Mouse (Mus musculus): ENCODE data around the gene Tctn1. TPM values are rescaled to one million over a fixed set of nuclear protein-coding genes. Genes with fewer than 3 reads are reported as not detected.

Gene Tctn1
- polyA plus RNA-seq, 1 experiment from 2014 or later, result 7.1 TPM

GRCm38 (mm10) chr5:122265187-122265586 is 927 bp upstream of the Tctn1 start:
- Histone ChIP-seq H3K4me1 (ENCODE audit: control insufficient read depth, insufficient read depth, low read length) (peaks cover 7% of the 10 kb centered on the region; the same call in 1 of the 2 replicates), H3K27me3 (ENCODE audit: control insufficient read depth, insufficient read depth, low read length) (no peaks in the 10 kb centered on the region), H3K9me3 (ENCODE audit: control insufficient read depth, low read length) (no peaks in the 10 kb centered on the region), H3K9ac (replicated peaks; ENCODE audit: low read depth, low read length) (no peak overlapping the region), H3K27ac (ENCODE audit: low read depth, low read length) (no peak overlapping the region), H3K4me3 (ENCODE audit: low read depth, low read length) (no peak overlapping the region), H3K36me3 (ENCODE audit: control insufficient read depth, insufficient read depth, low read length) (no peaks in the 10 kb centered on the region), H3K4me2 (ENCODE audit: low read depth, low read length) (no peak overlapping the region)
- WGBS, result 72% methylated on average over 3 of the region's 3 CpGs
- ATAC-seq (ENCODE audit: low read depth), result no peak

DNA sequence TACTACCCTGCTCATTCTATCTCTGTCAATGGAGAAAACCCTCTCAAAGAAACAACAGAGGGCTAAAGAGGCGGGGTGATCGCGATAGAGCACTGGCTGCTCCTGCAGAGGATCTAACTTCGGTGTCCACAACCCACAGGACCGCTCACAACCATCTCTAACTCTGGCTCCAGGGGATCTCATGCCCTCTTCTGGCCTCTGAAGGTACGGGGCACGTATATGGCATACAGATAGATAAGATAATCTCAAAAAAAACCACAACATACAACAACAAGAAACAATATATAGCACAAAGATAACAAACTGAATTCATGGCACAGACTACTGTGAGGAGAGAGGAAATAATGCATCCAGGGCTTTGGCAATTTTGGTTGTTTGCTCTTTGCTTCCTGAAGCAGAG is 2.2 kb downstream of the Tctn1 start:
- Histone ChIP-seq H3K9me3 (ENCODE audit: control insufficient read depth, low read length) (no peaks in the 10 kb centered on the region), H3K4me1 (ENCODE audit: control insufficient read depth, insufficient read depth, low read length) (peaks cover 7% of the 10 kb centered on the region; the same call in 1 of the 2 replicates), H3K27me3 (ENCODE audit: control insufficient read depth, insufficient read depth, low read length) (no peaks in the 10 kb centered on the region), H3K27ac (ENCODE audit: low read depth, low read length) (no peak overlapping the region), H3K9ac (replicated peaks; ENCODE audit: low read depth, low read length) (no peak overlapping the region), H3K36me3 (ENCODE audit: control insufficient read depth, insufficient read depth, low read length) (peaks cover 14% of the 10 kb centered on the region), H3K4me3 (ENCODE audit: low read depth, low read length) (no peak overlapping the region), H3K4me2 (ENCODE audit: low read depth, low read length) (no peak overlapping the region; the same call in 1 of the 2 replicates)
- ATAC-seq (ENCODE audit: low read depth), result no peak
- 52% methylated on average over 7 of the region's 7 CpGs for WGBS

DNA sequence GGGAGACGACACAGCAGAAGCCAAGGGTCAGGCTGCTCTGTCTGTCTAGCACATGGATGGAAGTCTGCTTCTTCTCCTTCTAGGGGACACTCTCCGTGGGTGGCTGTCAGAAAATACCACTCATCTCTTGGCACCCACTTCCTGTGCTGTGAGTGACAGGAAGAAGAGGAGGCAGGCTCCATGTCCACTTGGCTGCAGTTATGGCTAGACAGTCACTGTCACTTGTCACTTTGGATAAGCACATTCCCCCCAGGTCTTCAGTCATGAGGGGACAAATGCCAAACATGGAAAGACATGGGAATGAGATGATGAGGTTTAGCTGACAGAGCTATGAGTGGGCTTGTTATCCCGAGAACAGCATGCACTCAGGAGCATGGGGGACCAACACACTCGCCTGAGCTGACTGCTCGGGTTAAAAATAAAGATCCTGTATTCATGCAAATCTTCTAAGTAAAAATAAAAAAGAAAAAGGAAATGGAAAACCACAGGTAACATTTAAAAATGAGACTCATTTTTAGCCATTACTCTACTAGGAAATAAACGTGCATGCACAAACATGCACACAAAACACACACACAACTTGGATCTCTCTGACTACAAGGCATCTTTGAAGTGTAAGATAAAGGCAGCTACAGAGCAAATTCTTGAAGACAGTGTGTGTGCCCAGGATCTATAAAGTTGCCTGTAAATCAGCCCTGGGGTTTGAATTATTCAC is 6.1 kb downstream of the Tctn1 start:
- Histone ChIP-seq H3K4me1 (ENCODE audit: control insufficient read depth, insufficient read depth, low read length) (peaks cover 3% of the 10 kb centered on the region; the same call in 1 of the 2 replicates), H3K9me3 (ENCODE audit: control insufficient read depth, low read length) (no peaks in the 10 kb centered on the region), H3K9ac (replicated peaks; ENCODE audit: low read depth, low read length) (no peak overlapping the region), H3K27me3 (ENCODE audit: control insufficient read depth, insufficient read depth, low read length) (no peaks in the 10 kb centered on the region), H3K27ac (ENCODE audit: low read depth, low read length) (no peak overlapping the region), H3K36me3 (ENCODE audit: control insufficient read depth, insufficient read depth, low read length) (peaks cover 39% of the 10 kb centered on the region), H3K4me2 (ENCODE audit: low read depth, low read length) (no peak overlapping the region), H3K4me3 (ENCODE audit: low read depth, low read length) (no peak overlapping the region)
- ATAC-seq (ENCODE audit: low read depth), result no peak
- 90% methylated on average over 6 of the region's 6 CpGs for WGBS

DNA sequence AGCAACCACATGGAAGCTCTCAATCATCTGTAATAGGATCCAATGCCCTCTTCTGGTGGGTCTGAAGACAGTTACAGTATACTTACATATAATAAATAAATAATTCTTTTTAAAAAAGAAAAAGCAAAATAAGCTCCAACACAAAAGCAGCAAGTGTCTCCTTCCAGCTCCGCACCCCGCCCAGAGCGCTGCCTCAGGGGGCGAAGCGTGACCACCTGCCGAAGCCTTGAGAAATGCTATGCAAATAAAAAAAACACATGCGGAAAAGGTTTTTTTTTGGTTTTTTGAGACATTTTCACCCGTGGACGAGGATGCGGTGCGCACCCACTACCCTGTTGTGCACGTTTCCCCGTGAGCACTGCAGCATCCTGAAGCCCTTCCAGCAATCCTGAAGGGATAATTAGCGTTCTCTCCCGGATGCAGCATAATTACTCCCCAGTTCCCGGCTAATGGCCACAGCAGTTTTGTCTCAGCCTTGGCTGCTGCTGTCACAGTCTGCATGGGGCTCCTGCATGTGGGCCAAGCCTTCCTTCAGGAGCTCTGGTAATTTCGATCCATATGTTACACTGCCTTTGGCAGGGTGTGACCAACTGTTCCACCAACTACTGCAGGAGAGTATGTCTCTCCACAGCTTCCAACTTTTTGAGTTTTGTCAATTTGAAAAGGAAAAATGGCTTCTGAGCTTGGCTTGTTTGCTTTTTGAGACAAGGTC is 12.2 kb downstream of the Tctn1 start:
- Histone ChIP-seq H3K4me3 (ENCODE audit: low read depth, low read length) (no peak overlapping the region), H3K36me3 (ENCODE audit: control insufficient read depth, insufficient read depth, low read length) (peaks cover 28% of the 10 kb centered on the region), H3K27me3 (ENCODE audit: control insufficient read depth, insufficient read depth, low read length) (no peaks in the 10 kb centered on the region), H3K4me2 (ENCODE audit: low read depth, low read length) (no peak overlapping the region), H3K9ac (replicated peaks; ENCODE audit: low read depth, low read length) (no peak overlapping the region), H3K9me3 (ENCODE audit: control insufficient read depth, low read length) (no peaks in the 10 kb centered on the region), H3K27ac (ENCODE audit: low read depth, low read length) (no peak overlapping the region), H3K4me1 (ENCODE audit: control insufficient read depth, insufficient read depth, low read length) (no peaks in the 10 kb centered on the region)
- 74% methylated on average over 17 of the region's 17 CpGs for WGBS
- ATAC-seq (ENCODE audit: low read depth), result no peak

- no peak overlapping the region for H3K9ac ChIP-seq (replicated peaks; ENCODE audit: low read depth, low read length)
- no peak overlapping the region for H3K4me3 ChIP-seq (ENCODE audit: low read depth, low read length)
- no peak for ATAC-seq (ENCODE audit: low read depth)
- H3K27ac ChIP-seq (ENCODE audit: low read depth, low read length), result no peak overlapping the region
- H3K36me3 ChIP-seq (ENCODE audit: control insufficient read depth, insufficient read depth, low read length), result peaks cover 7% of the 10 kb centered on the region; the same call in 1 of the 2 replicates
- 86% methylated on average over 4 of the region's 4 CpGs for WGBS
- no peaks in the 10 kb centered on the region for H3K27me3 ChIP-seq (ENCODE audit: control insufficient read depth, insufficient read depth, low read length)
- H3K4me1 ChIP-seq (ENCODE audit: control insufficient read depth, insufficient read depth, low read length), result no peaks in the 10 kb centered on the region
- no peaks in the 10 kb centered on the region for H3K9me3 ChIP-seq (ENCODE audit: control insufficient read depth, low read length)
- H3K4me2 ChIP-seq (ENCODE audit: low read depth, low read length), result no peak overlapping the region
These were observed 15.0 kb downstream of the Tctn1 start for GRCm38 (mm10) chr5:122249281-122249680.

- no peak for ATAC-seq (ENCODE audit: low read depth)
These were observed 16.3 kb downstream of the Tctn1 start for GRCm38 (mm10) chr5:122247934-122248333.

DNA sequence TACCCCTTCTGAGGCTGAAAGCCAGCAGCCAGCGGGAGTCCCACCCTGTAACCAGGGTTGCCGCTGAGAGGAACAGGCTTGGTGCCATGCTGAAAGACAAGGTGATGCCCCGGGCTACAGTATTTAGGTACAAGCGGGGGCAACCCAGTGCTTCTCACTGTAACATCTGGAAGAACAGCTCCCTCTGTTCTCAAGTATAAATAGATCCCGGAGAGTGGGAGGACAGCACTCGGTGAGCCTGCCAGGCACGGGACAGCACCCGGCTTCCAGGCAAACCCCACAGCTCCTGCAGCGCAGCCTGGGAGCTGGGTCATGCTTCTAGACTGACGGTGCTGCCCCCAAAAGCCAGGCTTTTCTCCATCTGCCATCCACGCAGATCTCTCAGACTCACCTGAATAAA is 16.7 kb downstream of the Tctn1 start:
- 93% methylated on average over 11 of the region's 11 CpGs for WGBS
- ATAC-seq (ENCODE audit: low read depth), result no peak

More at GRCm38 (mm10) chr5:122247934-122248333, 16.3 kb downstream of the Tctn1 start:
- Histone ChIP-seq H3K4me2 (ENCODE audit: low read depth, low read length) (no peak overlapping the region), H3K27ac (ENCODE audit: low read depth, low read length) (no peak overlapping the region), H3K4me1 (ENCODE audit: control insufficient read depth, insufficient read depth, low read length) (no peaks in the 10 kb centered on the region; the same call in 1 of the 2 replicates), H3K9ac (replicated peaks; ENCODE audit: low read depth, low read length) (no peak overlapping the region), H3K27me3 (ENCODE audit: control insufficient read depth, insufficient read depth, low read length) (no peaks in the 10 kb centered on the region), H3K36me3 (ENCODE audit: control insufficient read depth, insufficient read depth, low read length) (0 out of 2 replicates have a peak, but pooled peaks cover 3% of the 10 kb centered on the region), H3K4me3 (ENCODE audit: low read depth, low read length) (no peak overlapping the region), H3K9me3 (ENCODE audit: control insufficient read depth, low read length) (no peaks in the 10 kb centered on the region)
- 94% methylated on average over 7 of the region's 7 CpGs for WGBS

DNA sequence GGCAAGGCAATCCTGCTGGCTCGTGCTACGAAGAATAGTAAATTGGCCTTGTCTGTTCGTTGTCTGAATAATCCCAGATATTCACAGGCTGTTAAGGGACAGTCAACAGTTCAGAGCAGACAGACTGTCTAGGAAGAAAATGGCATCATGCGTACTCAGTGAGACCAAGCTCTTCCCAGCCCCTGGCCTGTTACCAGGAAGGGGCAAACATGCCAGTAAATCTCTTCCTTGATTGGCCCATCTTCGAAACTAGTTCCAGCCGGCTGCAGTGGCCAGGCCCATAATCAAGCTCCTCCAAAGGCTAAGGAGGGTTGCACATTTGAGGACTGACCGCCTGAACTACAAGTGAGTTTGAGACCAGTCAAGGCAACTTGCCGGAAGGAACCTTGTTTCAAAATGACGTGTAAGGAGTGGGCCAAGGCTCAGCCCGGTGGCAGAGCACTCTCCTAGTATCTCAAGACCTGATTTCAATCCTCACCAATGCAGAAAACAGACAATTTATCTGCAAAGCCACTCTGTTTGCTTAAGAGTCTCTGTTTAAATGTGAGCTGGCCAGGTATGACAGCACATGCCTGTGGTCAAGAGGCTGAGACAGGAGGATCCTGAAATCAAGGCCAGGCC is 17.6 kb downstream of the Tctn1 start:
- Histone ChIP-seq H3K27me3 (ENCODE audit: control insufficient read depth, insufficient read depth, low read length) (no peaks in the 10 kb centered on the region), H3K4me1 (ENCODE audit: control insufficient read depth, insufficient read depth, low read length) (no peaks in the 10 kb centered on the region; the same call in 1 of the 2 replicates), H3K4me2 (ENCODE audit: low read depth, low read length) (no peak overlapping the region), H3K4me3 (ENCODE audit: low read depth, low read length) (no peak overlapping the region), H3K27ac (ENCODE audit: low read depth, low read length) (no peak overlapping the region), H3K9me3 (ENCODE audit: control insufficient read depth, low read length) (no peaks in the 10 kb centered on the region), H3K9ac (replicated peaks; ENCODE audit: low read depth, low read length) (no peak overlapping the region), H3K36me3 (ENCODE audit: control insufficient read depth, insufficient read depth, low read length) (0 out of 2 replicates have a peak, but pooled peaks cover 6% of the 10 kb centered on the region)
- WGBS, result 85% methylated on average over 10 of the region's 10 CpGs
- no peak for ATAC-seq (ENCODE audit: low read depth)

More for the DNA sequence above, 16.7 kb downstream of the Tctn1 start:
- H3K4me2 ChIP-seq (ENCODE audit: low read depth, low read length), result no peak overlapping the region
- no peak overlapping the region for H3K27ac ChIP-seq (ENCODE audit: low read depth, low read length)
- no peak overlapping the region for H3K9ac ChIP-seq (replicated peaks; ENCODE audit: low read depth, low read length)
- 0 out of 2 replicates have a peak, but pooled peaks cover under 1% of the 10 kb centered on the region for H3K36me3 ChIP-seq (ENCODE audit: control insufficient read depth, insufficient read depth, low read length)
- no peaks in the 10 kb centered on the region for H3K27me3 ChIP-seq (ENCODE audit: control insufficient read depth, insufficient read depth, low read length)
- H3K4me1 ChIP-seq (ENCODE audit: control insufficient read depth, insufficient read depth, low read length), result no peaks in the 10 kb centered on the region; the same call in 1 of the 2 replicates
- no peak overlapping the region for H3K4me3 ChIP-seq (ENCODE audit: low read depth, low read length)
- H3K9me3 ChIP-seq (ENCODE audit: control insufficient read depth, low read length), result no peaks in the 10 kb centered on the region

Measured in neural tube, embryonic 14.5 days (tissue).